Mouse (Mus musculus) erythroblast, adult 5-6 weeks (primary cell): ENCODE results near the gene Afdn. TPM values are rescaled to one million over a fixed set of nuclear protein-coding genes. Genes with fewer than 3 reads are reported as not detected.

ENCODE experiments used
- ATAC-seq: replicated peaks from 2 replicates; pipeline ENCODE4 v1.8.0; 2016; ENCODE audit warnings: moderate number of reproducible peaks, mild to moderate bottlenecking, moderate TSS enrichment, inconsistent platforms; ENCODE audit not compliant: poor library complexity, low FRiP score, severe bottlenecking
- total RNA-seq, 2 experiments: library from RNA; stranded (forward) in 1 of 2; stranded (reverse) in 1 of 2; fragments of 150-400 nt in 1 of 2; fragments of 200-764, 138-1000 nt in 1 of 2; gene quantifications; 2 replicates each; pipeline versions ENCODE4 v1.2.3 to v1.2.4; 2015 to 2017; ENCODE audit warnings: low replicate concordance in 2 of 2

Gene Afdn
- 1.7 and 2.5 TPM in 2 replicates for total RNA-seq (2015; ENCODE audit: low replicate concordance)
- total RNA-seq (2017; ENCODE audit: low replicate concordance) = 2.2 and 13.6 TPM in 2 replicates

DNA sequence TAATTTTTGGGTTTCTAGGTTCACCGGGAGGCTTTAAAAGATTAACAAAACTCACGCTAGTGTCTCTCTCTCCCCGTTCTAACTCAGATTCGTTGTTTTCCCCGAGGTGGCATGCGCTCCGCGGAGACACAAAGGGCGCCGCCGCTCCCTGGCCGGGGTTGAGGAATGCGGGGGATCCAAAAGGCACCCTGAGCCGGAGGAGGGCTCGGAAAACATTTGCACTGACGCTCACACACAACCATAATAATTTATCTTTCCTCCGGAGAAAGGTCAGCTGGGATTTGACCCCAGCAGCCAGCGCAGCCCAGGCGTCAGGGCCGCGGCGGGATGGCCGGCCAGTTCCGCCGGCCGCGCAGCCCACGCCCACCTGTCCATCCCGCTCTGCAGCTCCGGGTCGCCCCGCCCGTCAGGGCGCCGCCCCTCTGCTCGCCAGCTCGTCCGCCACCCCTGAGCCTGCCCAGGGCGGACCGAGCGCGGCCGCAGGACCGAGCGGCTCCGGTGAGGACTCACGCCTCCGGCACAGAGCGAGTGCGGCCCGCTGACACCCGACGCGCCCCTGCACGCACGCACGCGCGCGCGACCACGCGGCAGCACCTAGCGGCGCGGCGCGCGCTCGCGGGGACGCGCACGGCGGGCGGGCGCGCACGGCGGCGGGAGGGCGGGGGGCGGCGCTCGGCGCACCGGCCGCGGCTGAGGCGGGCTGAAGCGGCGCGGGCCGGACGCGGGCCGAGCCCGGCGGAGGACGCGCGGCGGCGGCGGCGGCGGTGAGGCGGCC is at the start of gene Afdn:
TSS of gene Afdn (plus strand) at position 687 of the 775 bp plus-strand sequence.
- ATAC-seq = no peak

DNA sequence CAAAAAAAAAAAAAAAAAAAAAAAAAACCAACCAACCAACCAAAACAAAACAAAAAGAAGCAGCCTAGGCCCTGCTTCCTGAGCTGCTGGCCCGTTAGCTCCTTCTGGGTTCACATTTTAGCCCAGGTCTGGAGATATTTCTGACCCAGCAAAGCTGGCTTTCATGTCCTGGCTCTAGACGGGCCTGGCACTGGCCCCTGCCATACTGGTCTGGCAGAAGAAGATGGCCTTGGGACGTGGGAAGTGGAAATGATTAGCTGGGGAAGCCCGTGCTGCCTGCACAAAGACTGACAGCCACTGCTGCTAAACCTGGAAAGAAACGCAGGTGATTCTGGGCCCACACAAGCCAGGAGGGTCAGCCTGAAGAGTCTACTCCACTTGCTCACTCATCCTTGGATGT is 49.2 kb upstream of the Afdn start:
- no peak for ATAC-seq

DNA sequence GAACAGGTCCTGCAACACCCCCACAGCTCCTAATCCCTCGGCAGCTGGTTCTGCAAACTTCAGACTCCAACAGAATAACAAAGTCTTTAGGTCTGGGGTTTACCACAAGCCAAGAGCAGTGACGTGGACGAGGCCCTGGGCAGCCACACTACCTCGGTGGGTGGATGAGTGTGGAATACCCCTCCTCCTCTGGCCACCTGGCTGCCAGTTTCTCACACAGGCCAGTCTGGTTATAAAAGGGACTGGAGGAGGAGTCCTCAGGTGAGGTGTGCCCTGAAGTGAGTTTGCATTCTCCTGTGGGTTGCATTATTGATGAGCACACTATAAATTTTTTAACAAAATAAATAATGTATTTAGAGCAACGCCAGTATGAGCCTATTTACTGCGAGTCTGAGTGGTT is 48.2 kb upstream of the Afdn start:
- no peak for ATAC-seq

DNA sequence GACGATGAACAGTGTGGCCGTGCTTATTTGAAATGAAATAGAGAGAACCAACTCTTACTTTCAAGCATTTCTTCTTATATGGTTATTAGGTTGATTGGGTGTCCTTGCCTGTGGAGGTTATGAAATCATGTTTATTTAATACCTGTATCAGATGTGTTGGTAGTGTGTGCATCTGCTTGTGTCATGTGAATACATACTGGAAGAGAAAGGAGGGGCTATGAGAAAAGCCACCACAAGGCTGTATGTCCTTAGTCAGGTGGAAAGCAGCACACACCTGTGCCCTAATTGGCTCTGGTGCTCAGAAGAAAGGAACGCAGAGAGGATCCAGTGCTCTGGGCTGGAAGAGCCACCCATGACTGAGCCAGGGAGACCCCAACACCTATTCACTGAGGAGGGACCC is 47.8 kb upstream of the Afdn start:
- no peak for ATAC-seq

DNA sequence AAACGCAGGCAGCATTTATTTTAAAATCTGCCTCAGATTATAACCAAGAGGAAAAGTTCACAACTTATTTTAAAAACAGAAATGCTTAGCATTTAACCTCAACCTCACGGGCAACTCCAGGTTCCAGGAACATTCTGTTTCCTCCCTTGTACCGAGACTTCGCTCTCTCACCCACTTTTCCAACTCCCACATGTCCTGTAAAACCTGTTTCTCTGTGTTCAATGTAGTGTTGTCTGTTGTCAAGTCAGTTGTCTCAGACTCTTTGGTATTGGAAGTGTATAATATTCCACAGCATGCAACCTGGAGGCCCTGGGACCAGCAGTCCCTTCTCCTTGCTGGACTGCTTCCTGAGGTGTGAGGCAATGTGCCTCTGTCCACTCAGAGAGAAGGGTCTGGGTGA is 46.2 kb upstream of the Afdn start:
- no peak for ATAC-seq

DNA sequence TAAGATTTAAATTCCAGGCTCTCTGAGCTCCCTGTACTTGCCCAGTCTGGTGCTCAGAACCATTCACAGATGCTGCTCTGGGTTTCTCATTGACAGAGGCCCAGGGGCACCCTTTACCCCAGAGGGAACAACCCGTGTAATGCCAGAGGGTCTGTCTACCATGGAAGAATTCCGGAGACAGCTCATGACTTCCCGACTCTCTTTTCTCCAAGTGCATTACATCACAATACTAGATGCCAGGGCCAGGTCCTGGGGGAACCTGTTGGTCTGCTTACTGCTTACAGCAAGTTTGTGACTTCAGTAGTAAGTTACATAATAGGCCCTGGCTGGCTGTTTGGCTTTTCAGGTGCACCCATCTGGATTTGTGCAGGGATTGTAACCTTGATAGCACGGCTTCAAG is 45.7 kb upstream of the Afdn start:
- no peak for ATAC-seq

DNA sequence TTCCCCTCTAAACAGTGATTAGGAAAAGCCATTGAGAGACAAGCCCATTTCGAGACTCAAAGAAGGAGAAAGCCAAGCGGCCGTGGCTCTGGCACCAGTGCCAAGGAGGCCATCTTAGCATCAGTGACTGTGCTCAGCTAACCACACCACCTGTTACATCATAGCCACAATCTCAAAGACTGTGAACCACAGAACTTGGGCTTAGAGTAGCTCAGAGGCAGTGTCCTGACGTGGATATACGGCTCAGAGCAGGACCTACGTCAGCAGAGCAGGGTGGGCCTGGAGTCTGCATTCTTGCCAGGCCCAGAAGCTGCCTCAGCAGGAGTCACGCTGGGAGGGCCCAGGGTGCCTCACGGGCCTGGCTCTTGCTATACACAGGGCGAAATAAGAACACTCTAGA is 44.8 kb upstream of the Afdn start:
- ATAC-seq = no peak

DNA sequence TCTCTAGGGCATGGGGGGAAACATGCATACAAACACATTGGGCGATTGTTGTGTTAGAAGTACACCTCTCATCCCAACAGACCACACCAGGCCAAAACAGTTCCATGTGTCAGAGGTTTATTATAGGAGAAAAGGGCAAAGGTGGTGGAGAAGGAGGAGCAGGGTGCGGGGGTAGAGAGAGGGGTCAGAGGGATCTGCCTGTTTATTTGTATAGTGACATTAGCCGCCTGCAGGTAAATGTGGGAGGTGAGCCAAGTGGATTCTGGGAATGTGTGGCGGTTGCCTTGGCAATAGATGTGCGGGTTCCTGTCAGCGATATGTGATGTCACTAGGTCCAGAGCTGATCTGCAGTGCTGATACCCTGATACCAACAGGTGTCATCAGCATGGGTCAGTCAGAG is 44.0 kb upstream of the Afdn start:
- ATAC-seq = no peak

DNA sequence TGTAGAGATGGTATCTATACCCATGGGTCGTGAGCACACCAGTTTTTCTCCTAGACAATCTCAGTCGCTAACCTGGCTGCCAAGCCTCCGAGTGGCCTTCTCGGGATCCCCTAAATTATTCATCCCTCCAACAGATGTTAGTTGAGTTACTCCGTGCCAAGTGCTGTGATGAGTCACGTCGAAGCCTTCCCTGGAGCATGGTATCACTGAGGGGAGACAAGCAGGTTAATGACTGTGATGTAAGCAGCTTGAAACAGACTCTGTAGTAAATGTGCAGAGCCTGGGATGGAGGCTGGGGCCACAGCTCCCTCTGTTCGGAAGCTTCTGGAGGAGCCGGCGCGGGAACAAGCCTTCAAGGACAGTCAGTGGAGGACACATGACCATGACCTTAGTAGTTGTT is 42.9 kb upstream of the Afdn start:
- ATAC-seq = no peak

DNA sequence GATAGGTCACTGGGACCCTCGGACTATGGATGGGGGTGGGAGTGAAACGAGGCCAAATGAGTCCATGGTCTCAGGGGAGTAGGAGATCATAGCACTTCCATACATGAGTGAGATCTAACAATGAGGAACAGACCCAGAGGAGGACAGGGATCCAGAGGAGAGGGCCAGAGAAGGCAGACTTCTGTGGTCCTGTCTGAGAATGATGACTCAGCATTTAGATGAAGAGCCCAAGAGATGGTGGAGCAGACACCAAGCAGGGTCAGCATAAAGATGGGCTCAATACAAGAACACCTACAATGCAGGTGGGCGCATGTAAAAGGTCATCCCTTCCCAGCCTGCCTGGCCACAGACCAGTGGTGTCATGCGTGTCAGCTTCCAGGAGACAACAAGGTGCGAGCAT is 40.2 kb upstream of the Afdn start:
- no peak for ATAC-seq

DNA sequence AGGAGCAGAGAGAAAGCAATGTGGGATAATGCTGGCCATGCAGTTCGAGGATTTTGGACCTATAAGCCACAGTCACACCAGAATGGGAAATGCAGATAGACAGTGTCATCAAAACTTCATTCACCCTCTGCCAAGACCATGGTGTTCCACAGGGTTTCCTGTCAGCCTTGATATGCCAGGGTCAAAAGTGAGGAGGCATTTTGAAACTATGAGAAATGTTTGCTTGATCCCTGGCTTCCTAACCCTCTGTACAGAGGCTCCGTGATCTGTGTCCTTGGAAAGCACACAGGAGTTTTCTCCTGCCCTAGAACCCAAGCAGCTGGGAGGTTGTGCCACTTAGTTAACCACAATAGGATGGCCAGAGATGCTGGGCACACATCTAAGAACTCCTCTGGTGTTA is 39.0 kb upstream of the Afdn start:
- ATAC-seq = no peak

DNA sequence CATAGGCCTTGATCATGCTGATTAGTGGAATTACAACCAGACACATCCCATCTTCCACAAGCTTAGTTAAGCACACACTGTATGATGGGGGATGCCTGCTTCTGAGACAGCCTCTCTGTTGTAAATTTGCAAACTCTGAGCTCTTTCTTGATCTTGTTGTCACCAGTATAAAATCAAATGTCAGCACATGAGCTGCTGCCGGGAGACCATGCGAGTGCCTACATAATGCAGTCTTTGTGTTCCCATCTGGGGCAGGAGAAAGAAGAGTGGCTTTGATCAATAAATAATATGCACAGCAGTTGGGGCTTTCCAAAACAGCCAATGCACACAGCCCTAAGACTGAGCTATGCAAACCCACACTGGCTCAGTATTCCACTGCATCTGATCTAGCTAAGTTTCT is 37.9 kb upstream of the Afdn start:
- ATAC-seq = no peak

DNA sequence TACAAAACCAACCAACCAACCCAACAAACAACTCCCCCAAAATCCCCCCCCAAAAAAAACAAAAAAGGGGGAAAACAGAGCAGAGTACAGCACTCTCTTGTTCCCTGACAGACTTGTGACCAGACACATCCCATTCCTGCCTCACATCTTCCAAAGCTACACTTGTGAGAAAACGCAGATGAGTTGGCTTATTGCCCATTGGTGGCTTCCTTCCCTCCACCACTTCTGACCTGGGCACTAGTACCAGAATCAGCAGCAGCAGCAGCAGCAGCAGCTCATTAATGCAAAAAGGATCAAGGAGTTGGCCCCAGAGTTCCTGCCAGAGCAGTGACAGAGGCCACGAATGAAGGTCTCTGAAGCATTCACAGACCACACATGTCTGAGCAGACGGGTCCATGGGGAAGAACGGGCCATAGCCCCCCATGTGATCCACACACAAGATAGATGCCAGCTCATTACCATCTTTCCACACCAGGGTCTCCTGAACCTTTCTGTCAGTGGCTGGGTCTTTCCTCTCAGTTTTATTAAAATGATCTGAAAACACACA is 35.3 kb upstream of the Afdn start:
- no peak for ATAC-seq

DNA sequence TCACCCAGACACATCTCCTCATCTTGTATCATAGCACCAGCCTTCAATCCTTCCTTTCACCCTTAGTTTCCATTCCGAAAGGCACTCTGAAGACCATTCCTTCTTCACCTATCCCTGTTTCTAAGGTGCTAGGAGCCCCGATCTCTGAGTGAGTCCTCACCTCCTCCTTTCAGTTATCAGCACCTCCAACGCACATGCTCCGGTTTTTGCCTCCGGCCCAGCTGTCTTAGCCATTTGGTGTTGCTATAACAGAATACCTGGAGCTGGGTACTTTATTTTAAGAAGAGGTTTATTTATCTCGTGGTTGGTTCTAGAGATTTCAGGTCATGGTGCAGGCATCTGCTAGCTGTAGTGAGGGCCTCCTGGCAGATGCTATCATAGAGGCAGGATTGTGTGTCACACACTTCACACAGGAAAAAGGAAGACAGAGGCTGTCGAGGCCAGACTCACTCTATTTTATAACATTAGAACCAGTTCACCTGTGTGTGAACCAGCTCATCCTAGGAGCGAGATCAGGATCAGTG is 33.4 kb upstream of the Afdn start:
- no peak for ATAC-seq

DNA sequence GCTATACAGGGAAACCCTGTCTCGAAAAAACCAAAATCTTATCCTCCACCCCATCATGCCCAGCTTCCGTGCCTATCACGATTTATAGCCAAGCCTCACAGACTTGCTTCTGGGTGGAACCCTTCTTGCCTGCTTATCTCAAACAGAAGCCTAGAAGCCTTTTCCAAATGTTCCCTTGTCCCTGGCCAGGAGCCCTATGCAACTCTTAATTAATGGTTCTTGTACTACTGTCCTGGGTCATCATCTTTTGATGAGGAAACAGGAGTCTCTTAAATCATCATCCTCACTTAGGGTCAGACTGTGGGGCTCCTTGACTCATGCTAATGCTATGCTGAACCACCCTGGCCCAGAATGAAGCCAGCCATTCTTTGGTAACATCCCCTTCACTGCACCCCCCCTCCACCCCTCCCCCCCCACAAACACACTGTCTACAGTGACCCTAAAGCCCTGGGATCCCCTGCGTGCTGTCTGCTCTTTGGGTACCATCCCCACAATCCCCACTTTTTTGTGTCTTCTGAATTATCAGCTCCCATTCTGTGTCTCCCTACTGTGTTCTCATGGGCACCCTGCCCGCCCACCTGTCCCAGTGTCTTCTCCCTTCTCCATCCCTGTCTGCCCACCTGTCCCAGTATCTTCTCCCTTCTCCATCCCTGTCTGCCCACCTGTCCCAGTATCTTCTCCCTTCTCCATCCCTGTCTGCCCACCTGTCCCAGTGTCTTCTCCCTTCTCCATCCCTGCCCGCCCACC is 29.2 kb upstream of the Afdn start:
- no peak for ATAC-seq

DNA sequence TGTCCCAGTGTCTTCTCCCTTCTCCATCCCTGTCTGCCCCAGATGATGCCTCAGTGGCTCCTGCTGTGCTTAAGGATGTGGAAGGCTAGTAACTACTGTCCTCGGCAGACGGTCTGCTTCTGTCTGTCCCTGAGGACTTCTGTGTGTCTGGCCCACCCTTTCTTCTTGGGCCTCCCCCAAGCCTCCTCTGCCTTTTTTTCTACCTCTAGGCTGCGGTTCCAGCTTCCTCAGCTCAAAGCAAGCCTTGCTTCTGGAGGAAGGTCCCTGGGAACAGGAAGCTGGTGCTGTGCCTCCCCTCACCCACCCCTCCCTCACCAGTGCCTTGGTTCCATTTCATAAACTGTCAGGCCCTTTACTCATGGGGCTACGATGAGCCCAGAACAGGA is 28.6 kb upstream of the Afdn start:
- ATAC-seq = no peak

DNA sequence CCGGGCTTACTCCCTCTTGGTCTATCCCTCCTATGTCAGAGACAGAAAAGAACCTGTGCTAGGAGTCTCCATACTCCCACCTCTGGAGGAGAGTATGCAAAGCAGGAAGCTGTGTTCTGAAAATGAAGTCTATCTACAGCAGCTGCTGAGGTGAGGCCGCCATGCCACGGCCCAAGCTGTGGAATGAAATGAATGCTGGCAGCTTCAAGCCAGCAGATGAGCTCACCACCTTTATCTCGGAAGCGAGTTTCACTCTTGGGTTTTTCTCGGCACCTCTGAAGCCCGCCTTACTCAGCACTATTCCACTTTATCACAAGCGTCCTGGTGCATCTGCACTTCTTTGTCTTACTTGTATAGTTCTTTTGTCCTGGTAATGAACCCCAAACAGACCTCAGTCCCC is 27.7 kb upstream of the Afdn start:
- no peak for ATAC-seq

DNA sequence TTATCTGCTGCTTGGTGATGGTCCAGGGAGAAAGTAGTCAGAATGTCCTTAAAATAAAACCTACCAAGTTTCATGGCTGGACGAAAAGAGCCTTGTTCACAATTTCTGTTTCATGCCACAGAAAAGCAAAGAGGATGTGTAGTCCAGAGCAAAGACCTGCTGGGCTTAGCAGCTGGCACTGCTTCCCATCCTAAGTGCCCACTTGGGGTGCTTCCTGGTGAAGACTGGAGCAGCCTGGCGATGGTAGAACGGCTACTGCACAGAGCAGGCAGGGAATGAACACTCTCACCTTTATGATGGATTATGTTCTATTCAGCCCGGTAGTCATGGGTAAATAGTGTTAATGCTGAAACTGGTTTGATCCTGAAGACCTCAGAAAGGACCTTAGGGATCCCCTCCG is 26.4 kb upstream of the Afdn start:
- ATAC-seq = no peak

DNA sequence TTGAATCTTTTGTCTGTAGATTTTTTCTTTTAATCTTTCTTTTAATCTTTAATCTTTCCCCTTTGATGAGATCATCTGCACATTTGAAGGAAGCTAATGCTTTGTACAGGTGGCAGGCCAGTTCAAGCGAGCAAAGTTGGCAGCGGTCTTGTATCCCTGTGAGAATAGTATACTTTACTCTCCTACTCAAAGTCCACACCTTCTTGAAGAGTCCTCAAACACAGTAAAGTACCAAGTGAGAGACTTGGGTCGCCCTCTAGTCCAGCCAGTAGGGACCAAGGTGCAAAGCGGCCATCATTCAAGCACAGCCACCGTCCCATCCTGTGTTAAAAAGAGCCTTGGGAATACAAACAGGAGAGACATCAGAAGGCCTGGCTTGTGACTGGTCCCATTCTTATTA is 25.3 kb upstream of the Afdn start:
- no peak for ATAC-seq

DNA sequence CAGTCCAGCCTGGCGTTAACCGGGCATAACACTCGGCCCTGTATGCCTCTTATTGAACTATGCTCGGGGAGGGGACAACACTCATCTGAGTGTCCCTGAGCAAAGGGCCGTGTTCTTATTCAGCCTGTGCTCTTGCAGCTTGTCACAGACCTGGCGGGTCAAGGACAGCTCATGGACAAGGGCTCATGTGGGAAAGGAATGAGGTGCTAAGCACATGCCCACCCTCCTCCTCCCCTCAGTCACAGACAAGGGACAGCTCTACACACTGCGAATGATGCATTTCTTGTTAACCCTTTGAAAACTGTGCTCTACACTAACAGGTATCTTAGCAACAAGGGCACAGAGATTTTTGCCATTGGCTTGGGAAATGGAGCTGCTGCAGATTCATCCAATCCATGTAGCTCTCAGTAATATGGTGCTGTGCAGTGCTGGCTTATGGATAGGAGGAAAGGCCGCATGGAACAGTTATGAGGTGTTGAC is 24.5 kb upstream of the Afdn start:
- no peak for ATAC-seq

DNA sequence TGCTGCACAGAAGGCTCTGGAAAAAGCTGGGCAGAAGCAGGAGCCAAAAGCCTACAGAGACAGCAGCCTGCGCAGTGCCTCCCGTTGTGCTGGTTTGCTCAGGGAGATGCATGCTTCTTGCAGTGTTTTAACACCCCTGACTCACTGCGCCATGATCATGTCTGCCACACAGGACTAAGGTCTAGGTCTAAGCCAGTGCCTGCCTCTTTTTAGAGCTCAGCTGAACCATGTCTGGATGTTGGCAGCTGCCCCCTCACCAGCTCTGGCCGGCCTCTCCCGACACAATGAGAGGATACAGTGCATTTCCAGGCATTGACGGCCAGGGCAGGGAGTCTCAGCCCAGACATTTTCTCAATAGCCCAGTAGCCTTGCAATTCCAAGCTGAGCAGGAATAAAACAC is 23.0 kb upstream of the Afdn start:
- ATAC-seq = no peak
